Mouse (Mus musculus): ENCODE measurements at regions not wholly inside any gene's neighbourhood (a gene's known extent, or its start where the extent isn't known, plus 50 kb on each side); places are given as distances from the start of the nearest gene placed in this dataset.

DNA sequence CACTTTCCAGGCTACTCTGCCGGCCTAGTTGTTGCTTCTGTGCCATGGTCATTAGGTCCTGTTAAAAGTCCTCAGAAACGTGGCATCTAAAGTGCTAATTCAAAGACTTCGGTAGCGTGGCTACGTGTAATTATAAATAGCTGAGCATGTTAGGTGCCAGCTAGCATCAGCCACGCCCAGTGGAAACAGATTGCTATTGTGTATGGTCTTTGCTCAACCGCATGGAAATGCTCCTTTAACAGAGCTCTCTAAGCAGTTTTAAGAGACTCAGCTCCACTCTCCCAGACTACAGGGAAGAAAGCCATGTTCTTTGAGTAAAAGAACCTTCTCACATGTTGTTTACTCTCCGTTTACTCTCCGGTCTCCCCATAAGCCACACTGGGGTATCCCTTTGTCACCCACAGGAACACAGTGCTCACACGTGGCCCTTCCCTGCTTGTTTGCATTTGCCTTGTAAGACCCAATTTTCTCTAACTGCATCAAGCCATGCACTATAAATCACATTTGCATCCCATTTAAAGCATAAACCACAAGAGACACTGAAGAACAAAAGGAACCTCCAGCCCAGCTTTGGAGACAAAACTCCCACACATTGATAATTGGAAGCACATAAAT is 311.7 kb downstream of the Fgf10 start:
- Histone ChIP-seq H3K36me3 (no peaks in the 10 kb centered on the region), H3K4me3 (replicated peaks) (no peak overlapping the region), H3K4me1 (no peaks in the 10 kb centered on the region; the same call in 1 of the 2 replicates), H3K27me3 (no peaks in the 10 kb centered on the region), H3K9ac (no peak overlapping the region), H3K9me3 (replicated peaks) (no peaks in the 10 kb centered on the region), H3K27ac (replicated peaks) (no peak overlapping the region), H3K4me2 (replicated peaks) (no peak overlapping the region)
- 53% methylated on average over 10 of the region's 10 CpGs for WGBS
- ATAC-seq (ENCODE audit: insufficient number of reproducible peaks, low FRiP score, low TSS enrichment, low read depth) = no peak

- Histone ChIP-seq H3K9ac (no peak overlapping the region), H3K9me3 (replicated peaks) (no peaks in the 10 kb centered on the region), H3K4me2 (replicated peaks) (no peak overlapping the region), H3K4me3 (replicated peaks) (no peak overlapping the region), H3K36me3 (no peaks in the 10 kb centered on the region), H3K27me3 (no peaks in the 10 kb centered on the region), H3K27ac (replicated peaks) (no peak overlapping the region), H3K4me1 (no peaks in the 10 kb centered on the region; the same call in 1 of the 2 replicates)
- no peak for ATAC-seq (ENCODE audit: insufficient number of reproducible peaks, low FRiP score, low TSS enrichment, low read depth)
- WGBS = 58% methylated on average over 1 of the region's 1 CpGs
Observed at GRCm38 (mm10) chr13:118985285-118985684, 315.7 kb downstream of the Fgf10 start.

DNA sequence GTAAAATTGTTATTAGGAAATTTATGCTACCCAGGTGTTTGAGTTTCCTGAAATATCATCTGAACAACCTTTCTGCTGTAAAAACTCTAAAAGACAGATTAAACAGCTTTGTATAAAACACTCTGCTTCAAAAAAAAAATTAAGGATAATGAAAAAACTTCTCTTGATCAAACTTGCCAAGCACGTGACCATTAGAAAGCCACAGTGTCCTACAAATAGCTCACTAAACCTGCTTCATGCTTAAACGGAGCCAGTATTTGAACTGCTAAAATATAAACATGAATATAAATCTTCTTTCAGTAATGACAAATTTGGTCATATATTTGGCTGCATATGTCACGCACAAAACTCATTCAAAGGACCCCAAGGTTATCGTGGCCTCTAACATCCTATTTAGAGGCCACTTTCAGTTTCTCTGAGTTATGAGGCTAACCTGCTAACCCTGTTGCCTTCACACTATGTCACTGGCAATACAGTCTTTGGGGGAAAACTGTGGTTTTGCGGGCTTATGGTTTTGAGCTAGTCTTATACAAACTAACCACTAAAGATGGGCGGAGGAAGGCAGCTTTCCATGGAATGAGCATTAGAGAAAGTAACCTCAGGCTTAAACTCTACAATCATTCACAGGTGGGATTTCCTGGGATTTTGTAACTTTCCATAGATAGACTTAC is 355.8 kb downstream of the Fgf10 start:
- Histone ChIP-seq H3K36me3 (no peaks in the 10 kb centered on the region), H3K27ac (replicated peaks) (no peak overlapping the region), H3K4me2 (replicated peaks) (no peak overlapping the region), H3K4me3 (replicated peaks) (no peak overlapping the region), H3K27me3 (no peaks in the 10 kb centered on the region), H3K9me3 (replicated peaks) (no peaks in the 10 kb centered on the region), H3K9ac (no peak overlapping the region), H3K4me1 (no peaks in the 10 kb centered on the region)
- ATAC-seq (ENCODE audit: insufficient number of reproducible peaks, low FRiP score, low TSS enrichment, low read depth) = no peak
- WGBS = 71% methylated on average over 6 of the region's 6 CpGs

DNA sequence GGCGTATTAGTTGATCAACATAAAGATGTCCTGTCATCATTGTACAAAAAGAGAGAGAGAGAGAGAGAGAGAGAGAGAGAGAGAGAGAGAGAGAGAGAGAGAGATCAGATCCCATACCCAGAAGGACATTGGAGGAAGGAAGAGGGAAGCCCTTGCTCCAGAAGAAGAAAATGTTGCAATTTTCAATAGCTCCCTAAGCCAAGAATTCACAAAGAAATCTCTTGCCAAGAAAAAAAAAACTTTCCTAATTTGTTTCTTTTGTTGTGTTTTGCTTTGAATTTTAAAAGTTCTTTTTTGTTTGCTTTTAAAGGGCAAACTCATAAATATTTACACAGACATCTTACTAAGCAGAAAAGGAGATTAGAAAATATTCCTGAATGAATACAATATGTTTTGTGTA is 370.0 kb downstream of the Fgf10 start:
- Histone ChIP-seq H3K4me1 (no peaks in the 10 kb centered on the region), H3K36me3 (no peaks in the 10 kb centered on the region), H3K9ac (no peak overlapping the region), H3K4me2 (replicated peaks) (no peak overlapping the region), H3K4me3 (replicated peaks) (no peak overlapping the region), H3K27ac (replicated peaks) (no peak overlapping the region), H3K27me3 (no peaks in the 10 kb centered on the region), H3K9me3 (replicated peaks) (no peaks in the 10 kb centered on the region)
- ATAC-seq (ENCODE audit: insufficient number of reproducible peaks, low FRiP score, low TSS enrichment, low read depth) = no peak
- WGBS = 94% methylated on average over 1 of the region's 1 CpGs

GRCm38 (mm10) chr13:119045112-119045511 is 375.5 kb downstream of the Fgf10 start:
- no peak overlapping the region for H3K9ac ChIP-seq
- H3K4me2 ChIP-seq (replicated peaks) = no peak overlapping the region
- 73% methylated on average over 1 of the region's 1 CpGs for WGBS
- no peaks in the 10 kb centered on the region for H3K27me3 ChIP-seq
- no peak overlapping the region for H3K4me3 ChIP-seq (replicated peaks)
- H3K9me3 ChIP-seq (replicated peaks) = no peaks in the 10 kb centered on the region
- no peak for ATAC-seq (ENCODE audit: insufficient number of reproducible peaks, low FRiP score, low TSS enrichment, low read depth)
- no peaks in the 10 kb centered on the region for H3K36me3 ChIP-seq
- H3K27ac ChIP-seq (replicated peaks) = no peak overlapping the region
- H3K4me1 ChIP-seq = no peaks in the 10 kb centered on the region

GRCm38 (mm10) chr13:119068745-119069580 is 359.4 kb upstream of the Paip1 start:
- no peaks in the 10 kb centered on the region for H3K4me1 ChIP-seq
- ATAC-seq (ENCODE audit: insufficient number of reproducible peaks, low FRiP score, low TSS enrichment, low read depth) = no peak
- no peaks in the 10 kb centered on the region for H3K27me3 ChIP-seq
- H3K9ac ChIP-seq = no peak overlapping the region
- H3K9me3 ChIP-seq (replicated peaks) = no peaks in the 10 kb centered on the region
- no peak overlapping the region for H3K4me2 ChIP-seq (replicated peaks)
- H3K4me3 ChIP-seq (replicated peaks) = no peak overlapping the region
- no peaks in the 10 kb centered on the region for H3K36me3 ChIP-seq
- no peak overlapping the region for H3K27ac ChIP-seq (replicated peaks)
- 78% methylated on average over 6 of the region's 6 CpGs for WGBS

DNA sequence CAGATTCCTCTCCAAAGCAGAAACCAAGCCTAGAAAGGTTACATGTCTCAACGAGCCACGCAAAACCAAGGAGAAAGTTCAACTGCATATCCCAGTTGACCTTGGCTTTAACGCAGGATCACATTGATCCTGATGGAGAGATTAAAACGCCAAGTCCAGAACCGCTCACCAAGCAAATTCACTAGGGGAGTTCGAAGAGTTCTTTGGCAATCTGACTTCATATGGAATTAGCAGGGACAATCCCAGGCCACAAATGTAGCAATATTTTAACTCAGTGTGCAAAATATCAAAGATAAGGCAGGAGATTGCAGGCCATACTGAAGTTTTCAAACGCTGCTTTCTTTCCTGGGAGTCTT is 358.8 kb upstream of the Paip1 start:
- H3K27me3 ChIP-seq = no peaks in the 10 kb centered on the region
- no peak overlapping the region for H3K4me3 ChIP-seq (replicated peaks)
- H3K36me3 ChIP-seq = no peaks in the 10 kb centered on the region
- H3K9me3 ChIP-seq (replicated peaks) = no peaks in the 10 kb centered on the region
- H3K27ac ChIP-seq (replicated peaks) = no peak overlapping the region
- H3K4me2 ChIP-seq (replicated peaks) = no peak overlapping the region
- no peak for ATAC-seq (ENCODE audit: insufficient number of reproducible peaks, low FRiP score, low TSS enrichment, low read depth)
- 82% methylated on average over 7 of the region's 7 CpGs for WGBS
- no peaks in the 10 kb centered on the region for H3K4me1 ChIP-seq
- H3K9ac ChIP-seq = no peak overlapping the region

- H3K9me3 ChIP-seq (replicated peaks) = no peaks in the 10 kb centered on the region
- H3K4me1 ChIP-seq = no peaks in the 10 kb centered on the region
- H3K9ac ChIP-seq = no peak overlapping the region
- H3K4me3 ChIP-seq (replicated peaks) = no peak overlapping the region
- H3K4me2 ChIP-seq (replicated peaks) = no peak overlapping the region
- ATAC-seq (ENCODE audit: insufficient number of reproducible peaks, low FRiP score, low TSS enrichment, low read depth) = no peak
- WGBS = 85% methylated on average over 4 of the region's 4 CpGs
- no peaks in the 10 kb centered on the region for H3K36me3 ChIP-seq
- no peak overlapping the region for H3K27ac ChIP-seq (replicated peaks)
- H3K27me3 ChIP-seq = no peaks in the 10 kb centered on the region
Observed at GRCm38 (mm10) chr13:119079243-119079642, 349.2 kb upstream of the Paip1 start.

DNA sequence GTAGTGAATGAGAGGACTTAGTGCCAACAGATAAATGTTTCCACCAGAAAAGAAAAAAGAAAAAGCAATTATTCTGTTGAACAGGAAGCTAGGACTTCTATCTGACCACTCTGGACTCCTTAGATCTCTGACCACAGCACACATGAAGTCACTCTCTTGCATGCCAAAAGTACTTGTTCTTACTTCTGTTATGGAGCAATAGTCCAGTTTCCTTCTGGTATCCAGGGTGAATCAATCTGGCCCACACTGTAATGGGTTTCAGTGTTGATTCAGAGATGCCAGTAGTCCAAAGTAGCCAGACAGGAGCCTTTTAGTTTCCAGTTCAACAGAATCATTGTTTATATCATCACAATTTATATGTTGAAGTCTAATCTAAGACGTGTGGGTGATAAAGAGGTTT is 346.7 kb upstream of the Paip1 start:
- Histone ChIP-seq H3K4me3 (replicated peaks) (no peak overlapping the region), H3K4me2 (replicated peaks) (no peak overlapping the region), H3K9ac (no peak overlapping the region), H3K27me3 (no peaks in the 10 kb centered on the region), H3K4me1 (no peaks in the 10 kb centered on the region), H3K27ac (replicated peaks) (no peak overlapping the region), H3K9me3 (replicated peaks) (no peaks in the 10 kb centered on the region), H3K36me3 (no peaks in the 10 kb centered on the region)
- WGBS = 58% methylated on average over 1 of the region's 1 CpGs
- ATAC-seq (ENCODE audit: insufficient number of reproducible peaks, low FRiP score, low TSS enrichment, low read depth) = no peak

DNA sequence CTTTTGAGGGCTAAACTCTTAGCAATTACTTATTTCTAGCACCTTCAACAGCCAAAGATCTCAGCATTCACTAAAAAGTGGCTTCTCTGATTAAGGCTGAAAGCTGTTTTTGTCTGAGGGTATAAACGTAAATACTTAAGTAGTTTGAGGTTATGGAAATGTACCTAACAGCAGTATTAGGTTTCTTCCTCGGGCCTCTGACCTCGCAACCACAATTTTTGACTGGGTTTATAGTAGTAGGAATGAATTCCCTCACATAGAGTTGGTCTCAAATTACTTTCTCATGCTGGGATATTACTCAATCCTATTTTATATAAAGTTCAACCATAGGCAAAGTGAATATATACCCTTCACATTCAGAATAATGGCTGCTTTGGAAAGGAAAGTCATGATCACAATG is 310.5 kb upstream of the Paip1 start:
- no peak for ATAC-seq (ENCODE audit: insufficient number of reproducible peaks, low FRiP score, low TSS enrichment, low read depth)
- H3K36me3 ChIP-seq = no peaks in the 10 kb centered on the region
- H3K27ac ChIP-seq (replicated peaks) = no peak overlapping the region
- no peak overlapping the region for H3K4me3 ChIP-seq (replicated peaks)
- H3K4me2 ChIP-seq (replicated peaks) = no peak overlapping the region
- H3K27me3 ChIP-seq = no peaks in the 10 kb centered on the region
- no peak overlapping the region for H3K9ac ChIP-seq
- no peaks in the 10 kb centered on the region for H3K4me1 ChIP-seq
- 44% methylated on average over 3 of the region's 3 CpGs for WGBS
- H3K9me3 ChIP-seq (replicated peaks) = no peaks in the 10 kb centered on the region

DNA sequence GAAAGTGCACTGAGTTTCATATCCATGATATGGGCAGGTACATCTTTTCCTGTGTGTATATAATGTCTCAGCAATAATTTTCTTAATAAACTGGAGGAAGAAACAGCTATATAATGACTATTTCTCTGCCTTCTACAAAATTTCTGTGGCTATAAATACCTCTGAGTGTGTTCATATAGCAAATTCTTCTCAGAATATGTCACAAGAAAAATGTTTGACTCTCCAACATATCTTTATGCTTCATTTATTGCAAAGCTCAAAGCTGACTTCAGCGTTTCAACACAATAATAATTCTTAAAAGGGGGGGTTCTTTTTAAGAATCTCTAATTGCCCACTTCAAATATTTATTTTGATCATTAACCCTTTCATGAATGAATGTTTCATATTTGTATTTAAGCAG is 310.0 kb upstream of the Paip1 start:
- Histone ChIP-seq H3K36me3 (no peaks in the 10 kb centered on the region), H3K9ac (no peak overlapping the region), H3K4me3 (replicated peaks) (no peak overlapping the region), H3K27me3 (no peaks in the 10 kb centered on the region), H3K4me2 (replicated peaks) (no peak overlapping the region), H3K9me3 (replicated peaks) (no peaks in the 10 kb centered on the region), H3K4me1 (no peaks in the 10 kb centered on the region), H3K27ac (replicated peaks) (no peak overlapping the region)
- 58% methylated on average over 1 of the region's 1 CpGs for WGBS
- no peak for ATAC-seq (ENCODE audit: insufficient number of reproducible peaks, low FRiP score, low TSS enrichment, low read depth)
